Mouse (Mus musculus): ENCODE results near the gene Cfap20.

GRCm38 (mm10) chr8:95468995-95469394, 34.3 kb upstream of the Cfap20 start:
- TF ChIP-seq POLR2A (IDR thresholded peaks at IDR 0.05; ENCODE audit: extremely low read depth, insufficient read depth, low read length): no peak
- TF ChIP-seq CTCF (IDR thresholded peaks at IDR 0.05; ENCODE audit: low read depth, low read length): no peak

Measured in liver, adult 2 months (tissue).